Mouse (Mus musculus) layer of hippocampus, postnatal 25 days (tissue): ENCODE measurements around the gene Apoh. TPM values are rescaled to one million over a fixed set of nuclear protein-coding genes. Genes with fewer than 3 reads are reported as not detected.

ENCODE experiments used
- DNase-seq, 2 experiments: peaks; one replicate each; pipeline ENCODE4 v3.0.0; 2022; ENCODE audit warnings: mixed read lengths in 2 of 2, low spot score in 1 of 2; ENCODE audit errors: extremely low spot score in 1 of 2
- total RNA-seq, 2 experiments: library from RNA; stranded (reverse); gene quantifications; 2 replicates each; pipeline ENCODE4 v1.2.3; 2021

Gene Apoh
- total RNA-seq, 2 experiments from 2014 or later, result 1.2 to 1.5 TPM

DNA sequence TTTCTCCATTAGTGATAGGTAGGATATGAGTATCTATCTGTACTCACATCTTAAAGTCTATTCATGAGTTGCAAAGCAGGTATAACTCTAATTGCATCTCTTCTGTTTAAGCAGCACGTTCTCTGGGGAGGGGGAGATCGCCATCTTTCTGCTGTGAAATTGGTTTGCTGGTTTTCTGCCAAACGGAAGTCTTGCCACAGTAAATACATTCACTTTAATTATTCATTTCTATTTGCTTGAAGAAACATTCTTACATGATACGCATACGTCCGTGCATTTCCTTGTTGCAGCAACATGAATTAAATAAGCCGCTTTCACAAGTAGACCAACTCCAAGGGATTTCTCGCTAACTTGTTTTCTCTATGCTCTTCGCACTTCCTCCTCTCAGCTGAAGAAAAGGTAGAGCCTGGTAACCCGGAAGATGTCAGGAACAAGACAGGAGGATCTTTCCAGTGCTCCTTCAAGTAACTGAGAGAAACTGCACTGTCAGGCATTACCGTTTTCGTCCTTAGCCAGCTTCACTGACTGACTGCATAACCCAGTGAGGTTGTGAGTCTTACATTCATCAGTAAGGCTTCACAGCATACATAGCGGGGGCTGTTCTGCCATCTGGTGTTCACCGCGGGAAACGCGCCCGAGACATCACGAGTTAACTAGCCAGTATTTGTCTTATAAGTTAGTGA is 34.7 kb downstream of the Apoh start:
- peak; percentile 53 to 90 for DNase-seq

DNA sequence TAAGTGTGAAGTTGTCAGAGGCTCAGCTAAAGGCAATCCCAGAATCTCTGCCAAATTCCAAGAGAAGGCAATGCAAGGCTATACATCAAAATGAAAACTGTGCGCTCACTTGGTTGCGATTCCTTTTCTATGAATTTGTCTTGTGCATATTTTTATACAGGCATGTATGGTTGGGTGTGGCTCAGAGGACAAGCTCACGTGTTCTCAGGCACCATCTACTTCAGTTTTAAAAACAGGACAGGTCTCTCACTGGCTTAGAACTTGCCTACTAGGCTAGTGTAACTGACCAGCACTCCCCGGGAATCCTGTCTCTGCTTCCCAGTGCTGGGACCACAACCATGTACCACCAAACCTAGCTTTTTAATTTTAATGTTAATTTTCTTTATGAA is 35.2 kb downstream of the Apoh start:
- DNase-seq, result no peak

DNA sequence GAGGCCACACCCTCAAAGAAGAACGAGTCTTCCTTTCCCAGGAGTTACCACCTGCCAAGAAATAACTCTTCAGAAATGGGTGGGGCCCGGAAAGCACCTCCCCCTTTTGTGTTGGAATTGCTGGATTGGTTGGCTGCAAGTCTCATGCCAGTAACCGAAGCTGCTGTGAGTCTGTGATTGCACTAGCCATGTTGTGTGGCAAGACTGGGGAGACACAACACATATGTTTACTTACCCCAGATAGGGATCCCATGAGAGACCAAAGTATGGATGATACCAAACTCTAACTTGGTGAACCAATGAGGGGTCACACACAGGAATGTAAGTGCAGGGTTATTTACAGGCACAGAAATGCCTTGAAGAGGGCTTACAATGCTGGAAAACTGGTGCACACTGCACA is 39.5 kb downstream of the Apoh start:
- DNase-seq, result no peak

DNA sequence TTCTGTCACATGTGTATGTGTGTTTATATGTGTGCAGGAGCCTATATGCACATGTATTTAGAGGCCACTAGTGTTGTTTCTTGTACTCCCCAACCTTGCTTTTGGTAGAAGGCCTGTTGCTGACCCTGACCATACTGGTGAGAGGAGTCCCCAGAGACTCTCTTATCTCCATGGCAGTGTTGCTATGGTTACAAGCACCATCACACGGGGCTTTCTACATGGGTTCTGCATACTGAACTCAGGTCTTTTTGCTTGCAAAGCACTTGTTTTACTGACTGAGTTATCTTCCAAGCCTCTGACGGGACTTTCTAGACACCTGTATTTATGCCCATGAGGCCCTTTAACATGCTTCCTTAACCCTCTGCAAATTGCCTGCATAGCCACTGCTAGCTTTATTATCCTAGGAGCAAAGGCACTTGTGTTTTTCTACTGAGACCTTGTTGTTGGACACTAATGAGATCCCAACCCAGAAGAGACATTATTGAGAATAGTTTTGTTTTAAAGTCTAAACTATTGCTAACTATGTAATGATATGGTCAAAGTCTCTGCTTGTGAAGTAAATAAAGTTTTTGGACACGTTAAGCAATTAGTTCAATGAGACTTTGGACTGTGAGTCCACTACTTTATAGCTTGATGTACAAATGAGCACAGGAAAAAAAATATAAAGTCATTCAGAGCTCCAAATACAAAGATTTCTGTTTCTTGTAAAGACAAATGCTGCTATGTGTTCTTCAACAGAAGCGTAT is 41.9 kb downstream of the Apoh start:
- no peak for DNase-seq

DNA sequence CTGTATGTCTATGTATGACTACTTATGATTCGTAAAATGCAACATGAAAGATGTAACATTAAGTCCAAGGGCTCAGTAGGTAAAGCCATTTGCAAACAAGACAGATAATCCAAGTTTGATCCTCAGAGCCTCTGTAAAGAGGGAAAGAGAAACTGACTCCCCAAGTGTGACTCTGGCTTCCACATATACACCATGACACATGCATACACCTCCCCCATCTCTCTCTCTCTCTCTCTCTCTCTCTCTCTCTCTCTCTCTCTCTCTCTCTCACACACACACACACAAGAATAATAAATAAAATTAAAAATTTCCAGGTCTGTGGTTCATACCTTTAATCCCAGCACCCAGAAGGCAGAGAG is 42.5 kb downstream of the Apoh start:
- DNase-seq, result no peak

DNA sequence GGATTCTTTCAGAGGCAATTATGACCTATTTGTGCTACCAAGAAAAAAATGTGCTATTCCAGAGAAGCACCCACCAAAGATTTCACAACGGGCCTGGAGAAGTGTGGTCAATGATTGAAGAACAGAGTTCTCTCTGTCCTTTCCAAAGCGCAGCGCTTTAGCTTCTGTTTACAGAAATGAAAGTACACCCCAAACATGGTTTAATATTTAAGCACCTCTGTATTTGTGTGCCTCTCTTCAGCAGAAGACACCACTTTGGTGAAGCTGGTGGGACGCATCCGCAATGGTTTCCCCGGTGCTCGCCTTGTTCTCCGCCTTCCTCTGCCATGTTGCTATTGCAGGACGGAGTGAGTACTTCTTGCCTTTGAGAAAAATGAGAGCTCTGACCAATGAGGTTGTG is 51.9 kb downstream of the Apoh start:
- no peak for DNase-seq

DNA sequence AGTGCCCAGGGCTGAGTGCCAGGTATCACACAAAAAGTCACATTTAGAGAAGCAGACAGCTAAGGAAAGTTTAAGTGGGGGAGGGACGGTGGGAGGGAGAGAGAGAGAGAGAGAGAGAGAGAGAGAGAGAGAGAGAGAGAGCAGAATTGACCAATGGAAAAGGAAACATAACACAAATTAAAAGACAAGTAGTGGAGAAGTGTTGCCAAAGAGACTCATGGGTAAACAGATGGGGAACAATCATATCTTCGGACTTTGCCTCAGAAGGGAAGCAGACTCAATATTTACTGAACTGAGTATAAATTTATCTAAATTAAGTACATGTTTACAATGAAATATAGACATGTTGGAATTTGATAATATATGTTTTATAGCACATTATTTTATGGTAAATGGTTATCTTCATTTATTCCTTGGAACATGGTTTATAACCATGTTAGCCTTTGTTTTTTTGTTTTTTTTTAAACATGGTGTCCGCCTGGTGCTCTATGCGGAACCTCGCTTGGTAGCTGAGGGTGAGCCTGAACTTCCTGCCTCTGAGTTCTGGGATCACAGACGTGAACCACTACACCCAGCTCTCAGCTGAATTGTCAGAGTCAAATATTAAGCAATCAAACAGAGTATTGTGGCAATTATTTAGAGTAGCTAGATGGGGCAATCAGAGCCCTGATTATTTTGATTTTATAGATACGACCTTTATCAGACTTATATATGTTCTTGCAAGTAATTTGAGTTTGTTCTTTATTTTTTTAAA is 53.1 kb downstream of the Apoh start:
- no peak for DNase-seq

DNA sequence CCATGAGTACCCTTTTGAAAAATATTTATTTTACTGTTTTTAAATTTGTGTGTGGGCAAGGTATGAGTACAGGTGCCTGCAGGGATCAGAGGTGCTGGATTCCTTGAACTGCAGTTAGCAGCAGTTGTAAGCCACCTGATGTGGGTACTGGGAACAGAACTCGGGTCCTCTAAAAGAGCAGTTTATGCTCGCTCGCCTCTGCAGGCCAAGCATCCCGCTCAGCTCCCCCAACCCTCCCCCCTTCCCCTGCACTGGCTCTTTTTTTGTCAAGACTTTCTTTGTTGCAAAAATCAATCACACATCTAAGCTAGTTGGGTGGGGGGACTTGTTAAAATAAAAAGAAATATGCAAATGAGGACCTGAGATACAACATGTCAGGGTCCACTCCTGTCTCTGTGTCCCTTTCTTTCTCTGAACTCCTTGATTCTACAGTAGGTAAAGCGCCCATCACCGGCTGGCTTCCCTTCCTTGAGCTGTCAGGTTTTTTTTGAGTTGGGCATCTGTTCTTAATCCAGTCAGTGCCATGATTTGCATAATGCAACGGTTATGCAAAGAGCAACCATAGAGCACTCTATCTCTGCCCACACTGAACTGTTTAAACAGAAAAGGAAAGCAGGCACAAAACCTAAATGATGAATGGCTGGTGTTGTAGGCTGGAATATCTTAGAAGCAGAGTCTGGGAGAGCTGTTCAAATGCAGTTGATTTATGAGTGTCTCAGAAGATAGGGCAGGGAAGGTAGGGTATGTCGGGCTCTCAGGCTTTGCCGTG is 66.9 kb downstream of the Apoh start:
- no peak for DNase-seq

DNA sequence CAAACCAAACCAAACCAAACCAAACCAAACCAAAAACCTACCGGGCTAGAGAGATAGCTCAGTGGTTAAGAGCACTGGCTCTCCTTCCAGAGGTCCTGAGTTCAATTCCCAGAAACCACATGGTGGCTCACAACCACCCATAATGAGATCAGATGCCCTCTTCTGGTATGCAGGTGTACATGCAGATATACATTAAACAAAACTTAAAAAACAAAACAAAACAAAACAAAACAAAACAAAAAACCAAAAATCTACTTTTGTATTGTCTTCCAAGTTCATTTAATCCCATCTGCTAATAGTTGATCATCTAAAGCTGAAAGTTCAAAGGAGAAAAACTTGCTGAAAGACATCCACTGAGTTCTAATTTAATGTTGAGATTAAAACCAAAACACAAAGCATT is 73.2 kb downstream of the Apoh start:
- no peak for DNase-seq

DNA sequence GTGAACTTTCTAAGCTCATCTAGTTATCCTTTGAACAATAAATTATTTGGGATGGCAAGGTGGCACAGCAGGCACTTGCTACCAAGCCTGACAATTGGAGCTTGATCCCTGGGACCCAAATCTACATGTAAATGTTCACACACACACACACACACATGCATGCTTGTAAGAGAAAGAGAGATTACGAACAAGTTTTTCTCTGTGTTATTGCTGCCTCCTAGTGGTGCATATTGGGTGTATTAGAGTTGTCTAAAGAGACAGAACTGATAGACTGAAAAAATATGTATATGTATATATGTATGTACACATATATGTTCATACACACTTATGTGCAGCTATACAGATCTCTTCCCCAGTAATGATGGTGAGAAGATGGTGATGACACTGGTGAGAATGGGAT is 75.4 kb downstream of the Apoh start:
- DNase-seq, result no peak

DNA sequence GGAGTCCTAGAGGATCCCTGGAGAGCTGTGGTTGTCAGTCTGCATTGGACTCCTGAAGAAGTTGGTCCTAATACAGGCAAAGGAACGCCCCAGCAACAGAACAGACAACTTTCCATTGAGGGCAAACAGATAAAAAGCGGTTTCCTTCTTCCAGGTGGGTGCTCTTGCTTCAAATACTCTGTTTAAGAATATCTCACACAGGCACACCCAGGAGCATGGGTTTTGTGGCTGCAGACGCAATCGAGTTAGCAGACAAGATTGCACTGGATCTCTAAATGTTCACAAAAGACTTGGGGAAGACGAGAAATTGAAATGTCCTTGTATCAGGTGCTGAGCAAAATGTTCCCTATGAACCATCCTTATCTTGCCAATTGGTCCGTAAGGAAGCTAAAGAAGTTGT is 76.1 kb downstream of the Apoh start:
- DNase-seq, result no peak

DNA sequence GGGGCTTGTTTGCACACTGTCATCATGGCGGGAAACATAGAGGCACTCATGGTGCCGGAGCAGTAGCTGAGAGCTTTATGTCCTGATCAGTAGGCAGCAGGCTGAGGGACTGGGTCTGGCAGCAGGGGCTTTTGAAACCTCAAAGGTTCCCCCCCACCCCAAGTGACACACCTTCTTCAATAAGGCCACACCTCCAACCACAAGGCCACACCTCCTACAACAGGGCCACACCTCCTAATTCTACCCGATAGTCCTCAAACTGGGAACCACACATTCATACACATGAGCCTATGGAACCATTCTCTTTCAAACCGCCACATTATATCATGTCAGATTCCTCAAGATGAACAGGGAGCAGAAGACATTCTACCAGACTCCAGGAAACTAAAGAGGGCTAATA is 77.6 kb downstream of the Apoh start:
- no peak for DNase-seq

DNA sequence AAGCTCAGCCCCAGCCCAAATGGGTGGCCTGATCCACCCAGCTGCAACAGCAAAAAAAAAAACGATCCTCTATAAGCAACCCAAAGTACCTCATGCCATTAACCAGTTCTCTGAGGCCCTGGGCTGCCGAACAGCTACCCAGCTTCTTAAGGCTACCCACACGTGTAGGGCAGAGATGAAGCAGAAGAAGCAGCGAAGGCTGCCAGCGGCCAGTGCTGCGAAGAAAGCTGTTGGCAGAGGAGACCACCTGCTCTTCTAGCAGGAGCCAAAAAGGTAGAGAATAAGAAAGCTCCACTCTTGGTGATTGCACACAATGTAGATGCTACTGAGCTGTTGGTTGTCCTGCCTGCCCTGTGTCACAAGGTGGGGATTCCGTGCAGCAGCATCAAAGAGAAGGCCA is 80.1 kb downstream of the Apoh start:
- DNase-seq, result no peak

DNA sequence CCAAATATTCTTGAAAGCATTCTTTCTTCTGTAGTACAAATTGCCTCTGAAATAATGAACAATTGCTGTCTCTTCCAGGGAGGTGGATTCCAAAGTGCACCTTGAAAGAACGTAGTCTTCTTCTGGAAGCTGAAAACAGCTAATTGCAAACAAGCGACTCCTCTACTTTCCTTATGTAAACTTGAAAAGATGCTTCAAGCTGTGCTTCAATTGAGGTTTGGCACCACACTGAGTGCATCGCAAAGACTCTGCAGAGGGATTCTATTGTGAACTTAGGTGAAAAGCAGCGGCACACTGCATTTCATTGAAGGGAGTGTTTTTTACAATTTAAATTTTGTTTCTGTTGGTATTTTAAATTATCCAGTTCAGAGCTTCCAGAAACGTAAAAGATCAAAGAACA is 81.0 kb downstream of the Apoh start:
- DNase-seq, result no peak

DNA sequence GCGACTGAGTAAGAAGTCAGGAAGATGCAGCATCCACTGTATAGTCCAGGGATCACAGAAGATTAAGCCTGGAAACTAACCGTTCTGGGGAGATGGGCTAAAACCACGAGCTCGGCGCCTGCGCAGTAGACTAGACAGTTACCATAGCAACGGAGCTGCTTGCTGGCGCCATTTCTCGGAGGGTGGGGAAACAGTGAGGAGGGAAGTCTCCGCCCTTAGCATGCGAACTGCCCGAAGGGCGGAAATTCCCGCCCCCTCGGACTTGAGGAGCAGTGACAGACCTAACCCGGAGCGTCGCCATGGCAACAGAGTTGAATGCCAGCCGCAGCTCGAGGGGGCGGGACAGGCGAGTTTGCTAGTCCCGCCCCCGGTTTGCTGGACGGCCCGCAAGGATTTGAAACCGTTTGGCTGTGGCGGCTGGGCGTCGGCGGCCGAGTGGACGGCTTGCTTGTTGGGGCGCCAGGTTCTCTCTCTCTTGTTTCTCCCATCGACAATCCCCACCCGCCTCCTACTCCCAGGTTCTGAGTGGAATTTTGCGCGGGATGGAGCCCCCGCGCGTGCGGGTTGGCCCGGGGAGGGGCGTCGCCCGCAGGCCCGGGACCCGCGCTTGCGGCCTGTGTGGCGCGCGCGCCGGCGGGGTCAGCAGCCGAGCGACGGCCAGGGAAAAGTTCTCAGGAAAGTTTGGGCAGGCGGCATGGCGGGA is 81.9 kb downstream of the Apoh start, which contains the start of gene Cep112:
Gene Cep112, plus strand, starts transcription at position 304 of the 703 bp plus-strand sequence.
- peak; percentile 78 to 83 for DNase-seq

DNA sequence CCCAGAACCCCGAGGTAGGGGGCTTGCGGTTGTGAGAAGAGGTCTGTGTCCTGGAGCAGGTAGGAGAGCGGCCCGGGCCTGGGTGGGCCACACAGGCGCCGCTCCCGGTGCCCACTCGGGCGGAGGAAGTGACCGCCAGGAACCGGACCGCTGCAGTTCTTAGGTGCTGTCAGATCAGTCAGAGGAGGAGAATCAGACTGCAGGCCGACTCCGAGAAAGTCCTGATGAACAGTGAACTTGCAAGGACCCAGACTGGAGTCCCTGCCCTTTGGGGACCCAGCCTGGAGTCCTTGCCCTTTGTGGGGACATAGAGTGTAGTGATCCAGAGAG is 82.4 kb downstream of the Apoh start:
- no peak for DNase-seq

DNA sequence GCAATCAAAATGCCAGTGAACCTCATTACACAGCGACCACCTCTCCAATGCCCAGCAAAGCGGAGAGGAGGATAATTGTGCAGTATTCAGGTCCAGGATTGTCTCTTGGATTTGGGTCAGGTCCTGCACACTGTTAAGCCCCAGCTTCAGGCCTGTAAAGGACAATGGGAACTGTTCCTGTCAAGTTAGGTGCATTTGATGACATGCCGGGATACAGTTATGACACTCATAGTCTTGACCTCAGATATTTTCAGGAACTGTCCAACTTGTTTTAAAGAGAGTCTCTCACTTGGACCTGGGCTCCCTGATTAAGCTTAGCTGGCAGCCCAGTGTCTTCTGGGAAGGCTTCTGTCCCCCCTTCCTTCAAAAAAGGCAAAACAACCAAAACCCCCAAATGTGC is 82.9 kb downstream of the Apoh start:
- no peak for DNase-seq

DNA sequence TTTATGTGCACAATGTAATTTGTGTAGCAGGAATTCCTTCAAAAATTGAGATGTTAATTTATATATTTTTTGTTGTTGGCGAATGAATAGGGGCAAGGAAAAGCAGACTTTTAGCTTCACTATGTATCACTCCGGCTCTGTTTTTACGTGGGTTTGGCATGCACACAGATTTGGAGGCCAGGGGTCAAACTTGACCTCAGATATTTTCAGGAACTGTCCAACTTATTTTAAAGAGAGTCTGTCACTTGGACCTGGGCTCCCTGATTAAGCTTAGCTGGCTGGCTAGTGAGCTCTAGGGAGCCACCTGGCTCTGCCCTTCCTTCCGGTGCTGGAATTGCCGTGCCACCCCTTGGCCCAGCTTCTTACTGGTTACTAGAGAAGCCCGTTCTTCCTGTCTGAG is 84.0 kb downstream of the Apoh start:
- DNase-seq, result no peak

DNA sequence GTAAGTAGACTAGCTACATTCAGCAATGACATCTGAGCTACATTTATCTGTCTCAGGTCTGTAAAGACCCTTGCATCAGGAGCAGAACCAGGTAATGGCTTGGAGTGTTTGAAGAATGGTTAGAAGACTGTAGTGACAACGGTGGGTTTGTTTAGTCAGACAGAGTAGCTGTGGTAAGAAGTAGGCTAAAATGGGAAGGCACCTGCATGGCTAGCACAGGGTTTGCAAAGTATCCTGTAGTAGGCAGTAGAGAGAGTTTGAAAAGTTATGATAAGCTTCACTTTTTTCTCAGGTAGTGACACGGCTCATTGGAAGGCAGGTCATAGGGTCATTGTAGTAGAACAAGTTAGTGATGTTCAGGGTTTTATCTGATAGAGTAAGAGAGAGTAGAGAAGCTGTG is 85.9 kb downstream of the Apoh start:
- no peak for DNase-seq

DNA sequence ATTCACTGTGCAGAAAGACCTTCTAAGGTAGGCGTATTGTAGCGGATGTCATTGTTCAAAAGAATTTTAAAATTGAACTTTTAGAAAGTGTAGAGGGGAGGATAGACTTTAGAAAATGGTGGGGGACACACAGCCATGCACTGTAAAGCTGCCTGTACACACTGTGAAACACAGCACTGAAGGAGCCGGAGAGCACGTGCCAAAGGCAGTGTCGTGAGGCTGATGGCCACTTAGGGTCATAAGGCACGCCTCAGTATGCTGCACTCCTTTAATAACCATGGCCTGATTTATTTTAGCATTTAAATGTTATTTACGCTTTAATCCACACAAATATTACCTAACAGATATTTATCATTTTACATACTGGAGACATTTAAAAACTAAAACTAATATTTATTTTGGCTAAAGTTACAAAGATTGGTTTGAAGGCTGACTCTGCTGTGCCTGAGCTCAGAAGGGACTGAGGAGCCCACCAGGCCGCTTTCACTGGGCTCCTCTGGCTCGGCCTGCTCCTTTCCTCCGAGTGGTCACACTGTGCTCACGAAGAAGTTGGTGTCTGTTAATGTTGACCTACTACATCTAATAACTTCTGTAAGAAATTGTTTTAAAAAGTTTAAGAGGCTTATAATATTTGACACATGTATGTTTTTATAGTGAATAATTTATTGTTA is 100.9 kb downstream of the Apoh start:
- no peak for DNase-seq
